18 mouse cellular contexts compared by ENCODE assay signal in genomic region chr12:24961821-24962220, GRCm38 (mm10). TPM values are rescaled to one million over a fixed set of nuclear protein-coding genes. Genes with fewer than 3 reads are reported as not detected.
DNase-seq lines count a peak whose midpoint lies in the region; ATAC-seq lines count a peak whose summit lies in the region.
"Had no signal": no experiment of that assay in that cellular context is flagged by ENCODE, and none has a peak within 500 bp of the region (broad histone marks: within the 10 kb centered on the region; RNA-seq: fewer than 3 reads in every experiment).

No protein-coding gene starts in this region.

- DNase-seq in R1 (ENCODE audit: low read depth, low spot score) = peak; percentile 28
- peak; percentile 27 for DNase-seq in kidney, adult 18-20 months
- peak; percentile 16 to 53 for DNase-seq in kidney, postnatal 25 days
- DNase-seq in right cerebral cortex, adult 18-20 months = no peak
- DNase-seq in midbrain, embryonic 11.5 days (ENCODE audit: low spot score, missing footprints) = no peak
- DNase-seq in hindbrain, embryonic 14.5 days (ENCODE audit: low spot score) = no peak
- DNase-seq: adrenal gland, adult 8-10 months; adrenal gland, postnatal 36 days; cerebellum, adult 2 months; cerebellum, postnatal 10 days; gastrocnemius, adult 2 months; gastrocnemius, postnatal 25 days; heart, postnatal 4 days had no signal

- peak overlapping the region; percentile 54 for H3K27ac ChIP-seq in kidney, embryonic 16.5 days (ENCODE audit: low read length)
- no peak overlapping the region for H3K27ac ChIP-seq in midbrain, embryonic 11.5 days (ENCODE audit: low read depth, low read length)
- no peak overlapping the region for H3K27ac ChIP-seq in hindbrain, embryonic 14.5 days
- H3K27ac ChIP-seq: embryonic facial prominence, embryonic 10.5 days; gastrocnemius, adult 2 months; heart, embryonic 13.5 days; hindbrain, embryonic 12.5 days had no signal

- 85% methylated on average over 7 of the region's 7 CpGs for whole genome bisulfite sequencing in kidney, embryonic 16.5 days
- WGBS in midbrain, embryonic 11.5 days = 93% methylated on average over 7 of the region's 7 CpGs
- 93% methylated on average over 7 of the region's 7 CpGs for WGBS in hindbrain, embryonic 14.5 days

- no peak for ATAC-seq in kidney, embryonic 16.5 days (ENCODE audit: low FRiP score, low TSS enrichment)
- no peak for ATAC-seq in midbrain, embryonic 11.5 days (ENCODE audit: low FRiP score)
- ATAC-seq in hindbrain, embryonic 14.5 days (ENCODE audit: low FRiP score) = no peak
- ATAC-seq: forebrain, embryonic 14.5 days had no signal

- no peaks in the 10 kb centered on the region for H3K27me3 ChIP-seq in kidney, embryonic 16.5 days (ENCODE audit: insufficient read depth, low read length)
- H3K27me3 ChIP-seq in midbrain, embryonic 11.5 days (ENCODE audit: control insufficient read depth, insufficient read depth, low read length) = no peaks in the 10 kb centered on the region
- no peaks in the 10 kb centered on the region for H3K27me3 ChIP-seq in hindbrain, embryonic 14.5 days (ENCODE audit: control insufficient read depth, insufficient read depth, low read length)
- H3K27me3 ChIP-seq: heart, embryonic 13.5 days; hindbrain, embryonic 12.5 days had no signal

- H3K4me1 ChIP-seq in kidney, embryonic 16.5 days (ENCODE audit: insufficient read depth, low read length) = peaks cover 10% of the 10 kb centered on the region
- no peaks in the 10 kb centered on the region for H3K4me1 ChIP-seq in midbrain, embryonic 11.5 days (ENCODE audit: control insufficient read depth, insufficient read depth, low read length)
- no peaks in the 10 kb centered on the region for H3K4me1 ChIP-seq in hindbrain, embryonic 14.5 days (replicated peaks; ENCODE audit: control insufficient read depth, insufficient read depth, low read length)
- H3K4me1 ChIP-seq: embryonic facial prominence, embryonic 10.5 days; hindbrain, embryonic 12.5 days had no signal

- no peak overlapping the region for H3K9ac ChIP-seq in kidney, embryonic 16.5 days (replicated peaks; ENCODE audit: low read length)
- no peak overlapping the region for H3K9ac ChIP-seq in midbrain, embryonic 11.5 days (ENCODE audit: low read length)
- H3K9ac ChIP-seq in hindbrain, embryonic 14.5 days = no peak overlapping the region
- H3K9ac ChIP-seq: heart, embryonic 13.5 days; hindbrain, embryonic 12.5 days had no signal

- H3K4me2 ChIP-seq in kidney, embryonic 16.5 days (replicated peaks; ENCODE audit: low read depth, low read length) = no peak overlapping the region
- H3K4me2 ChIP-seq in midbrain, embryonic 11.5 days = no peak overlapping the region
- H3K4me2 ChIP-seq in hindbrain, embryonic 14.5 days (replicated peaks) = no peak overlapping the region
- H3K4me2 ChIP-seq: heart, embryonic 13.5 days; hindbrain, embryonic 12.5 days had no signal

- H3K4me3 ChIP-seq in kidney, embryonic 16.5 days (ENCODE audit: low read length) = no peak overlapping the region
- no peak overlapping the region for H3K4me3 ChIP-seq in midbrain, embryonic 11.5 days (ENCODE audit: low read depth, low read length)
- H3K4me3 ChIP-seq in hindbrain, embryonic 14.5 days (replicated peaks; ENCODE audit: low read length) = no peak overlapping the region
- H3K4me3 ChIP-seq: embryonic facial prominence, embryonic 10.5 days; gastrocnemius, adult 2 months; heart, embryonic 13.5 days; hindbrain, embryonic 12.5 days had no signal

- no peaks in the 10 kb centered on the region; the same call in 1 of the 2 replicates for H3K9me3 ChIP-seq in kidney, embryonic 16.5 days (ENCODE audit: low read length)
- H3K9me3 ChIP-seq in midbrain, embryonic 11.5 days (ENCODE audit: control insufficient read depth, low read length) = no peaks in the 10 kb centered on the region
- H3K9me3 ChIP-seq in hindbrain, embryonic 14.5 days (ENCODE audit: control insufficient read depth, low read length) = 0 out of 2 replicates have a peak, but pooled peaks cover 4% of the 10 kb centered on the region
- H3K9me3 ChIP-seq: embryonic facial prominence, embryonic 10.5 days; hindbrain, embryonic 12.5 days had no signal

- peaks cover 6% of the 10 kb centered on the region; the same call in 1 of the 2 replicates for H3K36me3 ChIP-seq in kidney, embryonic 16.5 days (ENCODE audit: insufficient read depth, low read length)
- H3K36me3 ChIP-seq in midbrain, embryonic 11.5 days (ENCODE audit: control insufficient read depth, insufficient read depth, low read length) = no peaks in the 10 kb centered on the region
- peaks cover 43% of the 10 kb centered on the region for H3K36me3 ChIP-seq in hindbrain, embryonic 14.5 days (replicated peaks; ENCODE audit: control insufficient read depth, insufficient read depth)

RNA-seq across cellular contexts. Expression of gene Kidins220, which starts 12.9 kb away (rescaled TPM):
- 36.7 and 39.6 TPM in 2 replicates for polyA plus RNA-seq in kidney, embryonic 16.5 days (2015; fragmentation: Nextera tagmentation; extraction: Ambion mirVana)
- polyA plus RNA-seq in midbrain, embryonic 11.5 days (2014; fragmentation: Nextera tagmentation; extraction: Ambion mirVana) = 49.9 and 53.8 TPM in 2 replicates
- polyA plus RNA-seq in hindbrain, embryonic 14.5 days (2014; fragmentation: Nextera tagmentation; extraction: Ambion mirVana) = 174 and 189 TPM in 2 replicates

Comparison
In these comparisons a context has a peak if more than half of its experiments do, and no peak if none do; other contexts are left out.
1. DNase-seq: peak in R1 (single experiment), kidney, adult 18-20 months (single experiment) and kidney, postnatal 25 days (2 of 2); none in right cerebral cortex, adult 18-20 months (single experiment), midbrain, embryonic 11.5 days (single experiment) and hindbrain, embryonic 14.5 days (single experiment).